Mouse (Mus musculus) right cerebral cortex, adult 18-20 months (tissue): Measurements from ENCODE around the gene Akr1b7.

Source experiments
- DNase-seq: peaks from one replicate; pipeline ENCODE4 v3.0.0; 2022; ENCODE audit warnings: mixed read lengths

Akr1b7 gene

DNA sequence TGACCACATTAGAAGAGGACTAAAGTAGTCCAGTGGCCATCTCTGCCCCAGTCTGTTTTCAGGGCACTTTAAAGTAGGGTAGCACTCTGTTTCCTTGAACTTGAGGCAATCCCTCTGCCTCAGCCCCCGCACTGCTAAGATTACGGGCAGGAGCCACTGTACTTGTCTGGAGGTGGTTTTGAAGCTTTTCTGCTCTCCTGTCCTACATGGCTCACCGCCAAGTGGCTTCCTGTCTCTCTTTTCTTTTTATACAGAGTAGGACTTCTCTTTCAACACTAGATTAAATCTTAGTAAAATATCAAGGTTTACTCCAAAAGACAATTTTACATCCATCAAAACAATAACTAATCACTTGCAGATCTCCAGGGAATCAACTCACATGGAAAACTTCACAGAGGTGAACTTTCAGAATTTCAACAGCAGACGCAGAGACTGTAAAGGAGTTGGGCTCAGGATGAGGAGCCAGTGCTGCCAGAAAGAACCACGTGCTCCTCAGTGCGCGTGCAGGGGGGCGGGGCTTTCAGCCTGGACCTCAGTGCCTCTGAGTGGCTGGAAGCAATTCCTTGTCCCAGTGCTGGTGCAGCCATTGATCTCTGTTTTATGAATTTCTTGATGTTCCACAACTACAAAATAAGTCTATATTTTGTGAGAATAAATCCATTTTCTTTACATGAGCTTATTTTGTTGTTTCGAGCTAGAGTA lies 29.6 kb downstream of the Akr1b7 start:
- no peak for DNase-seq

DNA sequence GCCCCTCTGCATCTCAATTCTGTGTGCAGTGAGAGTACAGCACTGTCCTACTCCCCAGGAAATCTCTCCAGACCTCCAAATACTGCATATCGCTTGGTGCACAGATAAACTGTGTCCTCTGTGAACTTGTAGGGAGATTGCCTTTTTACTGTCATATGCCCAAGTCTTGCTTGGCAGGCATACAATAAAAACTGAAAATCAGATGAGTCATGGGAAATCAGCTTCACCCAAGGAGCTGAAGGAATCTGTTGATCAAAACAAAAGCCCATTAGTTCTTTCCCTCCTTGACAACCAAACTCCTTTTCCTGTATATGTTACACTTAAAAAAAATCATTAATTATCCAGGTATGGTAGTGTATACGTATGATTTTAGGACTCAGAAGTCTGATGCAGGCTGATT lies 31.7 kb downstream of the Akr1b7 start:
- DNase-seq, result no peak

DNA sequence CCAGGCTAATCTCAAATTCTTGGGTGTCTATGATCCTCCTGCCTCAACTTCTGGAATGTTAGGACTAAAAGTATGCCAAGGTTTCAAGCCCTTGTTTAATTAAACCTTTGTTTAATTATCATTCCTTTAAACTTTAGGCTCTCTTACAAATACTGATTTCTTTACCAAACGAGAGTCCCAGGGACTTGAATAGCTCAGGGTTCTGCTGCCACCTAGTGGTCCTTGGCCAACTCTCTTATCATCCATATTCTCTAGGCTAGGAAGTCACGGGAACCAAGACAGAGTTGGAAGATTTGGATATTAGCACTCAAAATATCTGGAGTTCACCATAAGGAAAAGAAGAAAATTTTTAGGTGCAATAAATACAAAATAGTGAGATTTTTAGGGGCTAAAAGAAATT lies 35.8 kb downstream of the Akr1b7 start:
- DNase-seq, result peak; percentile 70

DNA sequence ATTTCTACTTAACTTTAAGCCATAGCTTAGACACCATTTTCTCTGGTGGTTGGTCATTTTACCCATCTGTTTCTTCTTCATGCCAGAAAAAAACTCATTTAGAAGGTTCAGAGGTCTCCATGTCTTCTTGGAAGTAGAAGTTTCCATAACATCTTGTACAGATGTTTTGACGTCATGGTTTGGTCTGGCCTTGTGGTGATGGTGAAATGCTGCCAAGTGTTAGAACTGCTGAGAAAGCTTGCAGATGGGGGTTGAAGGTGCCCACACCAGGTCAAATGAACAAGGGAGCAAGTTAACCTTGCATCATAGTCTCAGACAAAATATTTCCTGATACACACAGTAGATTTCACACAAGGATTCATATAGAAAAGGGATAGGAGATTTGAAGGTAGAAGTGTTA lies 36.6 kb downstream of the Akr1b7 start:
- DNase-seq, result no peak

DNA sequence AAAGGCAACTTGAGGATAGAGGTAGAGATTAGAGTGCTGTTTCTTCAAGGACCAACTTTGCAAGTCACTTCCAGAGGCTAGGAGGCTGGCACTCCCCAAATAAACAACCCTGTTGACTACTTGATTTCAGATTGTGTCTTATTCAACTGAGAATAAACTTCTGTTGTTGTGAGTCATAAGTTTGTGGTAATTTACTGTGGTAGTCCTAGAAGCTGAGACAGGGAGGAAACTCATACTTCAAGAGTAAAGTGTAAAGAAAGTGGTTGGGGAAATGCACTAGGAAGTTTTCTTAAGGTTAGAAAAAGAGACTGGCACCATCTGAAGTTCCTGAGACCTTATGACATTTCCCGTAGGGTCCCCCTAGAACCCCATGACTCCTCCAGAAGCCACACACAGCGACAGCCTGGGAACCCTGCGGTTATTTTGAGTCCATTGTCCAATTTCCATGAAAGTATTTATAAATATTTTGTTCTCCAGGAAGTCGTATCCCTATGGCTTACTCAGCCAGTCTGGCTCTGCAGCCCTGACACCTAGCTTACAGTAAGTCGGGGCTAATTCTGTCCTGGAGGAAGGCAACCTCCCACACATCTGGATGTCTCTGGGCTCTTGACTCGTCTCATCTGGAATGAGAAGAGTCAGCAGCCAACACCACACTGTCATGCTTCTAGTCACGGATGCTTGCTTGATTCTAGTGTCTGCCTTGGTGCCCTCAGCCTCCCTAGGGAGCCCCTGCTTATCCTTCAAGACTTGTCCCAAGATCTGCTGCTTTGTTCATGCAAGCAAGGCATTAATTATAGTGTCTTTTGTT lies 41.0 kb downstream of the Akr1b7 start:
- no peak for DNase-seq

DNA sequence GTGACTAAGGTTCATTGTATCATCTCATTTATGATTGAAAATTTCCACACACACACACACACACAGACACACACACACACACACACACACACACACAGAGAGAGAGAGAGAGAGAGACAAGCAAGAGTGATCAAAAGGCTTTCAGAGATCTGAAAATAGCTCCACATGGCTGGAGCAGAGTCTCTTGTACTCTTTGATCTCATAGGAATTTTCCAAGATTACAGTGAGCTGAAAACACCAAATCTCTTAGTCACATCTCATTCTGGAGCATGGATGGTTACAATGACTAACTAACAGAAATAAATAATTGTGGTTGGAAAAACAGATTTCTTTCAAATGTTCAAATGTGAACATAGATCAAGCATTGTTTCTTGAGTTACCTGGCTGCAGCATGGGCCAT lies 47.3 kb downstream of the Akr1b7 start:
- DNase-seq, result no peak

DNA sequence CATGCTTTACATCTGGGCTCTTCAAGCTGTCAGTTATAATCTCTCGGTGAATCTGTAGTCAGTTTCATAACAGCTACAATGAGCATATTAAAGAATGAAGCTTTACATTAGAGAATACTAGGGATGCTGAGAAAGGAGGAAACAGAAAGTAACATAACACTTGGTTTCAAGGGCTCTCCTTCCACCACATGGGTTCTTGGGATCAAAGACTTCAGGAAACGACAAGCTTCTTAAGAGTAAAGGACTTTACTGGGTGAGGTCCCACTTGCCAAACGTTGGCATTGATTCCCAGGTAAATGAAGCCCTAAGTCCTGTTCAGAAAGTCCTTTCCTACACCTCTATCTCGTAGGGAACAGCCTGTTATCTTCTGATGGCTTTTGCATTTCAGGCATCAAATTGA lies 48.5 kb downstream of the Akr1b7 start:
- DNase-seq, result no peak

DNA sequence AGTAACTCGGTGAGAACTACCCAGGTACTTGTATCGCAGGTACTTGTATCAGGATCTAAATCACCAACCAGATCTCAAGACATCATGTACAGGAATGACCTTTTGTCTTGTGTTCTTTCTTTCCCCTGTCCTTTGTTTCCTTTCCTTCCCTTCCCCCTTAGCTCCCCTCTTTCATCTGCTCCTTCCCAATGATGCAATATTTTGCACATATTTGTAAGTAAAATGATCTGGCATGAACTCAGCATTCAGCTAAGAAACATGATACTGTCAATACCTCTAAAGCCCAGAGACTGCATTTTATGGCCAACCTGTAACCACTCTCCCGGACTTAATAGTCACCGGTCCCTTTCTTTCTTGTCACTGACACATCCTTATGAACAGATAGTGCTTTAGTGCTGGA lies 51.4 kb downstream of the Akr1b7 start:
- DNase-seq, result no peak

DNA sequence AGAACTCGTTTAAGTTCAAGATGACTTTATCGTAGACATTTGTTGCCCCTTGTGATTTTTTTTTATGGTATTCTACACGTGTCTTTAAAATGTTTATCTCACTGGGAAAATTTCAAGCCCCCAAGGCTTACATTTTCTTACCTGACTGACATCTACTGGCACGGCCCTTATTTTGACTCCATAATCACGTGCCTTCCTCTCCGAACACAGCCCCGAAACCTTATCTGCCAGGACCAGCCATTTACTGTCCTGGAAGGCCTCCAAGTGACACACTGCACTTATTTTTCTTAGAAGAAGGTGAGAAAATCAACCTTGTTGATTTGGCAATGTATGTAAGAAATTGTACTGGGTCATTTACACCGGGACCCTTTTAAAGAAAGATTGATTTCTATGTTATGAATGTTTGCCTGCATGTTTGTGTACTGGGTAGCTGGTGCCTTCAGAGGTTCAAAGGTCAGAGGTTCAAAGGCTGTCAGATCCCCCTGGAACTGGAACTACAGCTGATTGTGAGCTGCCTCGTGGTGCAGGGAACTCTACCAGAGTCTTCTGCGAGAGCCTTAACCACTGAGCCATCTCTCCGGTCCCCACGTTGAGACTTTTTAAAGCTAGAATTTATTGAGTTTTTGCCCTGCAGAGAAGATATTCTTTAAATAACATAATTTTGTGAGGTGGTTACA lies 59.4 kb downstream of the Akr1b7 start:
- no peak for DNase-seq
